Mouse (Mus musculus) testis, adult 2 months (tissue): ENCODE data around the gene Unc45a.

Source experiments
- CTCF ChIP-seq: fragments of 200-500 bp; IDR thresholded peaks from 2 replicates; pipeline ENCODE4 v1.5.1; 2012; ENCODE audit warnings: low read depth, mild to moderate bottlenecking, inconsistent platforms, low read length, moderate library complexity; ENCODE audit not compliant: control insufficient read depth, insufficient read depth, insufficient replicate concordance
- POLR2A ChIP-seq: fragments of 200-500 bp; IDR thresholded peaks from 2 replicates; pipeline ENCODE4 v1.6.1; 2012; ENCODE audit warnings: low read depth, mild to moderate bottlenecking, inconsistent platforms, low read length, moderate library complexity; ENCODE audit not compliant: control insufficient read depth

DNA sequence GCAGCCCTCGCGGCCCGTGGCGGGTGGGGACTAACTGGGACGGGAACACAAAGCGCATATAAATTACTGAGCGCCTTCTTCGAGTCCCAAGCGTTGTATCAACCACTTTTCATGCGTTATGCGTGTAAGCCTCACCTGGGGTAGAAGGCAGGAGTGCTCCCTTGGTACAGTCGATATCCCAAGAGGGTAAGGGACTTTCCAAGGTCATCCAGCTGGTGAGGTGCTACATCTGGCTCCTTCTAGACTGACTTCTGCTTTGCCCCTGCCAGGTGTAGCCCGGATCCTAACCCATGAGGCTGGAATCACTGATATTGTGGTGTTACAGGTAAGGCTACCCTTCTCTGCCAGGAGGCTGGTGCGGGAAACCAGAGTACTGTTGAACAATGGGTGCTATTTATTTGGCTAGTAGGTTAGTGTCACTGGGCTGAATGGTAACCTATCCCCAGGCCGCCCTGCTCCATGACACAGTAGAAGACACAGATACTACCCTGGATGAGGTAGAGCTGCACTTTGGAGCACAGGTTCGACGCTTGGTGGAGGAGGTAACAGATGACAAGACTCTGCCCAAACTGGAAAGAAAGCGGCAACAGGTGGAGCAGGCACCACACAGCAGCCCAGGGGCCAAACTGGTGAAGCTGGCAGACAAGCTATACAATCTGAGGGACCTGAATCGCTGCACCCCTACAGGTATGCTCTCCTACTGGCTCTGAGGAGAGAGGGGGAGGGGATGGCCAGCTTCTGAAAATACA is 2.6 kb upstream of the Unc45a start:
- TF ChIP-seq CTCF = no peak
- no peak for TF ChIP-seq POLR2A
